Mouse (Mus musculus) erythroblast, adult 5-6 weeks (primary cell): ENCODE results near the gene Radil. TPM values are rescaled to one million over a fixed set of nuclear protein-coding genes. Genes with fewer than 3 reads are reported as not detected.

Source experiments
- ATAC-seq: replicated peaks from 2 replicates; pipeline ENCODE4 v1.8.0; 2016; ENCODE audit warnings: moderate number of reproducible peaks, mild to moderate bottlenecking, moderate TSS enrichment, inconsistent platforms; ENCODE audit not compliant: poor library complexity, low FRiP score, severe bottlenecking
- total RNA-seq, 2 experiments: library from RNA; stranded (forward) in 1 of 2; stranded (reverse) in 1 of 2; fragments of 150-400 nt in 1 of 2; fragments of 200-764, 138-1000 nt in 1 of 2; gene quantifications; 2 replicates each; pipeline versions ENCODE4 v1.2.3 to v1.2.4; 2015 to 2017; ENCODE audit warnings: low replicate concordance in 2 of 2

The Radil gene
- total RNA-seq, 2 experiments from 2014 or later: not detected

DNA sequence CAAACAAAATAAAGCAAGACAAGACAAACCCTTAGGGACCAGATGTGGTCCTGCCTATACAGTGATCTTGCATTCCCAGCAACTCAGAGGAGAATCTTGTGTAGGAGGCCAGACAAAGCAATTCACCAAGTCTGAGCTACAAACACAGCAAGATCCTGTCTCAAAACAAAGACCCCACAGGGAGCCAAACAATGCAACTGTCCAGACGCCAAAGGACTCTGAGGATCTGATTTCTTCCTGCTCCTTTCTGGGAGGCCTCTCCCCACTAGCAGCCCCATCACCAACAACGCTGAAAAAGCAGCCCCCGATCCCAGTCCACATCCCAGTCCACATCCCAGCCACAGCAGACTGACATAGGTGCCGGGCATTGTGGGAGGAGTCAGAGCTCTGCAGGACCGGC lies 4.6 kb downstream of the Radil start:
- no peak for ATAC-seq

DNA sequence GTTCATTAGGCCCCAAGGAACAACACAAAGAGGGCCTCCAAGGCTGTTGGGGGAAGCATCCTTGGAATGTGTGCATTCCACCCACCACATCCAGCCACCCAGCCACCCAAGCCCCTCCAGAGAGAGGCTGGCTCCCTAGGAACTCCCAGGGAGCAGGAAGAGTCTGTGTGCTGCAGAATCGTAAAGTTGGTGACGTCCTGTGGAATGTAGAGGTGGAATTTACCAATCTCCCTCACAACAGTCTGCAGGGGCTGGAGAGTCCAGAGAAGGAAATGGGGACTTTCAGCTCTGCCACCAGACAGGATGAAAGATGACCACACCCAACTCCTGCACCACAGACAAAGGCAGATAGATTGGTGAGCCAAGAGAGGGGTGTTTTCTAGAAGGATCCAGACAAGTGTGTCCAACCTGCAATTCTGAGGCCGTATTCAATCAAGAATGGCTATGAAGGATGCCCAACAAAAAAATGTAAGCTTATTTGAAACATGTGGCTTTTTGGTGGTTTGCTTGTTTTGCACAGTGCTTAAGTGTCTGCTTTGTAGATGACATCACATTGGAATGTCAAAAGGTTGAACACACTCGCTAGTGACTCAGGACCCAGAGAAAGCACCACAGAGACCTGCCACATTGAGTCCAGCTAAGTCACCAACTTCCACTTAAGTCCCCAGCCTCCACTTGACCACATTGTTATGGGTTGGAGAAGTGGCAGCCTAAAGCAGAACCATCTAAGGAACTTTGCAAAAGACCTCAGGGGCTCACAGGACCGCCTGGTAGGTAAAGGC lies 5.7 kb downstream of the Radil start:
- no peak for ATAC-seq

DNA sequence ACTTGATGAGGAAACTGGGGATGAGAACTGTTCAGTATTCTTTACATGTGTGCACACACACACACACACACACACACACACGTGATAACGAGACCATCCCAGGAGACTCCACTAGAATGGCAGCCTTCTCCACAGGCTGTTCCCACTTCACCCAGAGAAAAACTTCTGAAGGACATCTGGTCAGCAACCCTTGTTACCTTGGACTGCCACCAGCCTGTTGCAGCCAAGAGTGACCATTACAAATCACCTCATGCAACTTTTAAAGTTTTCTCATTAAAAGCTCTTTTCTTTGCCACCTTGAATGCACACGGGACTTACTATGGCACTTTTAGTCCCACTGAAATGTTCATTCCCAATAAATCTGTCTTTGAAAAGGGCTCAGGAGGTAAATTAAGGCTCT lies 13.6 kb downstream of the Radil start:
- ATAC-seq: no peak

DNA sequence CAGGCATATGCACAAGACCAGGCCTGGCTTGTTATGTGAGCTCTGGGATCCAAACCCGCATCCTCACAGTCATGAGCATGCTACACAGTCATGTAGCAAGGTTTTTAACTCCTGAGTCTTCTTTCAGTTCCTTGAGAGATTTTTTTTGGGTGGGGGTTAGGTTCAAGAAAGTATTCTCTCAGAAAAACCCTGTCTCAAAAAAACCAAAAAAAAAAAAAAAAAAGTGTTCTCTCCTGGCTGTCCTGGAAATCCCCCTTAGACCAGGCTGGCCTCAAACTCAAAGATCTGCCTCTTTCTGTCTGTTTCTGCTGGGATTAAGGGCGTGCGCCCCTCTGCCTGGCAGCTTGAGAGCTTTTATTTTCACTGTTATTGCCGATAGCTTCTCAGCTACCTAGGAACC lies 15.5 kb downstream of the Radil start:
- no peak for ATAC-seq

DNA sequence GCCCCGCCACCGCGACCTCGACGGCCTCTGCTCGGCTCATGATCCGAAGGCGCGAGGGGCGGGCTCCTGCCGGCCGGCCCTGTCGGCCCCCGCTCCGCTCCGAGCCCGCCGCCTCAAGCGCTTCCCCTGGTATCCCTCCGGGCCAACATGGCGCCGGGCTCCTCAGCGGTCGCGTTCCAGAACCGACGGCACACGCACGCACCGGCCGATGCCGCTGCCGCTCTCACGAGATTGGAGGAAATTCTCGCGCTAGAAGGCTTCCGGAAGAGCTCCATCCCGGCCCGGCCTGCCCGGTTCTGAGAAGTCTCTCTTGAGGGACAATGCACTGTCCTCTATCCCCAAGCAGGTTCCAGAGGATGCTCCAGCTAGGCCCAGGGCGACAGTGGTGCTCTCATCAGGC lies 21.0 kb downstream of the Radil start, which contains the start of gene Papolb:
TSS of gene Papolb (minus strand) at position 162 of the 400 bp plus-strand sequence.
- ATAC-seq: no peak

DNA sequence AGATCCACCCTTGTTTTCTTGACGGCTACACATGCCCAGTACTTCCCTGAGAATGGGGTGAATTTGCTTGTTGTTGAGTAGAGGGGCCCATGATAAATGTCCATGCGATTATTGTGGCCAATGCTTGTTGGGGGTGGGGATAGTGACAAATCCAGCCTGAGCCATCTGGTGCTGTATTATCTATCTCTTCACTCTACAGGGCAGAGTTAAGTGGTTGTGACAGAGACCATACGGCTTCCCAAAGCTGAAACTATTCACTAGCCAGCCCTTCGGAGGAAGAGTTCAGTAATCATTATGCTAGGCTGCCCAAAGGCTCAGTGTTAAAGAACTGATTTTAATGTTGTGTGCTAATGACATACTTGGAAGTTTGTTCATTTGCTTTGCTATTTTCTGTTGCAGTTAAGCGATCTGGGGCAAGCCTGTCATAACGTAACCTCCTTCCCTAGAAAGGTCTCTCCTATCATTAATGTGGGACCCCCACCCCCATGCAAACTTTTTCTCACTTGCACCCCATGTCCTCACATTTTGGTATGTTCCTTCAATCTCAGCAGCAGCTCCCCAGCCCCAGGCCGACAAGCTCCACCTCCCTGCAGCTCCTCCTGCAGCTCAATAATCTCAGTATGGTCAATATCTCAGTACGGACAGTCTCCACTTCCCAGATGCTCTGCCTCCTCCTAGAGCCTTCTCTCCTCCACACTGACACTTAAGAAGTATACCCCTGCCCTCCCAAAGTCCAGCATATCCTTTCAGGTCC lies 26.0 kb downstream of the Radil start:
- no peak for ATAC-seq

DNA sequence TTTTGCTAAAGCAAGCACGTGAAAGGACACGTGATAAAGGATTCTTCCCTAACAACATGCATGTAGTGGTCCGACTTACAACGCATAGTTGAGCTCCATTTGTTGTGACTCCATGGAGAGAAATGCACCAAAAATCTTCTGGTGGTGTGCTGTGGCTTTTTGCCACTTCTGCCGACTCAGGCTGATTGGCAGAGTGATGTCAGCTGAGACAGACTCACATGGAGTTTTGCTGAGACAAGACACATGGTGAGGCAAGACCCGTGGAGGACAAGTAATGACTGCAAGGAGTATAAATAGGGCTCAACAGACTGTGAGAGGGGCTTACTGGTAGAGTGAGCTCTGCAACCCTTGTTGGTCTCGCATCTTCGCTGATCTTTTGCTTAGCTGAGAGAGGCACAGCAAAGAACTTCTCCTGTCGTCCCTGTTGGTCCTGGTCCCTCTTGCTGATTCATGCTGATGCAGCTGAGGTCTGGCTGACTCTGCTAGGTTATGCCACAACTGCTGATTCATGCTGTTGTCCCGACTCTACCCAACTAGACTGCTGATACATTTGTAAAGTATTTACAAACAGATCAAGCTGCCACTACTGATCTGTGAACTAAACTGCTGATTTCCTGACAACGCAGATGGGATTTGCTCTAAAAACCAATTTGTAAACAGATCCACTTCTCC lies 29.6 kb downstream of the Radil start:
- peak; percentile 86 for ATAC-seq

DNA sequence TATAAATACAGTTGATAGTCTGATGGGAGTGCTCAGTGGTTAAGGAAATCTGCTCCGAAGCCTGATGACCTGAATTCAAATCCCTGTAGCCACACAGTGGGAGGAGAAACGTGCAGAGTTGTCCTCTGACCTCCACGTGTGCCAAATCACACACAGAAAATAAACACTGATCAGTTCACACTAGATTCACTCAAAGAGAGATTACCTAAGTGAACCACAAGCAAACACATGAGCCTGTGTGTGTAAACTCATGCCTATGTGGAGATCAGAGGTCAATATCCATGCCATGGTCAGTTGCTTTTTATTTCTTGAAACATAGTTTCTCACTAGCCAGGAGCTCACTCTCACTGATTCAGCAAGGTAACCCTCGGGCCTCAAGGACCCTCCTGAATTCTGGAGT lies 30.5 kb downstream of the Radil start:
- no peak for ATAC-seq

DNA sequence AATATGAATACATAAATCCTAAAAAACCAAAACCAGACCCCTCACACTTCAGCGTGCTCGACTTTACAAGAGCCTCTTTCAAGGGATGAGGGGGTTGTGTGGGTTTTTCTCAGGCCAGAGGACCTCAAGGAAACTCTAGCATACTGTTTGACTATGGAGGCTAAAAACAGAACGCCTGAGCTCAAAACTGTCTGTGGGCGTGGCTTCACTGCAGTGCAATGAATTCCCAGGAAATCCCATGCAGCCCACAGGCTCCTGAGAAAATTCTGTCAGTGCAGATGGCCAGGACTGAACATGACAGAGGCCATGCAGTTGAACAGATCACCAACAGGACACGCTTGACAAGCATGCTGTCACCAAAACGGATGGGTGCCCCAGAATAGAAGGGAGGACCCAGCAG lies 31.9 kb downstream of the Radil start:
- ATAC-seq: no peak

DNA sequence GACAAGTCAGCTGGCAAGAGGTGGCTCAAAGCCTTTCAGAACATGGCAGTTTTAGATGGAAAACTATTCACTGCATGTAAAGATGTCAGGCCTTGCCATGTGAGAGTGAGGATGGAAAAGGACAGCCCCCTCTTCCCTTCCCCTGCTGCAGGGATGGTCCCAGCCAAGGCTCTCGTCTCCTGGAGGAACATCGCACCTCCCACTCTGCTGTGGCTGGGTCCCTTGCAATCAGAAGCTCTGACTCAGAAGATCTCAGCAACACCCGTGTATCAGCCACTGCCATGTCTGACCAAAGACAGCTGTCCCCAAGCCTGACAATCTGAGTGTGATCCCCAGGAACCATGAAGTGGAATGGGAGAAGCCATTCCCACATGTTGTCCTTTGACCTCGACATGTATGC lies 38.8 kb downstream of the Radil start:
- ATAC-seq: no peak

DNA sequence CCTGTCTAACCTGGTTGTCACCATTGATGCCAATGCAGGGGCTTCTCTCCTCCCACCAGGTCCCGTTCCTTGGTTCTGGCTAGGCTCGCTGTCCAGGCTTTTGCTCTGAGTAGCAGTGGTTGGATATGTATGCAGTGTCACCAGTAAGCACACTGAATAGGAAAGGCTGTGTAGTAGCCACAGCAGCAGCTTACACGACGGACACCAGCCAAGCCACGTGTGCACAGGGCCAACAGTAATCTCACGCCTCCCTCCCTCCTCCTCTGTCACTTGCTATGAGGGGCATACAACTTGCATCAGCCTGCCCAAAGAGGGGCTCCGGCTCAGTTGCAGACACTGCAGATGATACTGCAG lies 40.9 kb downstream of the Radil start:
- ATAC-seq: no peak

DNA sequence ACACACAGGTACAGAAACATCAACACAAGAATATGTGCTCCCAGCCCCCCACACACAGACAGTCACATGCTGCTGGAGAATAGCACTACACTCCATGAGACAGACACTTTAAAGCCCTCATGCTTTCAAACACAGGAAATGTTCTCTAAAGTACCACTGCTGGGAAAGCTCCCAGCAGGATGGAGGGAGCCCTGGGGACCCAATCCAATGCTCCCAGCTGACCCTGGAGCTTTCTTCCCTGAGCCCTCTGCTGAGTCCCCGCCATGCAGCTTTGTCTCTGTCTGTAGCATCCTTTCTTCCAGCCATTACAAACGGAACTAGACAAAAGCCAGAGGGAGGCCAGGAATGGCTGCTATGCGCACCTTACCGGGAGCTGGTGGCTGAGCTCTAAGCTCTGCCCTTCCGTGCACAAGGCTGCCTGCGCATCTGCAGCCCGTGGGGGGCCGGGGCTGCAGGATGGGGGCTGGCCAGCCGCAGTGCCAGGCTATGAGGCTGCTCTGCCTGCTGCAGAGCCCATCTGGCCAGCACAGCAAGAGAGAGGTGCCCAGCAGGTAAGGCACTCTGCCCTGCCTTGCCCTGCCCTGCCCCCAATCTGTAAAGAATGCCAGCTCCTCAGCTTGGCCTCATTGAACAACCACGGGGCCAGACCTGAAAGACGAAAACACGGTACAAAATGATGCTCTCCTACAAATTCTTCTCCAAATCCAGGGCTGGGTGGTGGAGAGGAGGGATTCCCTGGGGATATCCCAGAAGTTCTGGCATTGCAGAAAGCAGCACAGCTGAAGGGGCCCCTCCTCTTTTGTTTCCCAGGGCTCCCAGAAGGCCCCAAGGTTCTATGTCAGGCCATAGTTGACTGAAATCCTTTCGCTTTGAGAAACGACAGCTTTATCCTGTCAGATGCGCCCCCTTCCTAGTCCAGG lies 41.5 kb downstream of the Radil start:
- no peak for ATAC-seq

DNA sequence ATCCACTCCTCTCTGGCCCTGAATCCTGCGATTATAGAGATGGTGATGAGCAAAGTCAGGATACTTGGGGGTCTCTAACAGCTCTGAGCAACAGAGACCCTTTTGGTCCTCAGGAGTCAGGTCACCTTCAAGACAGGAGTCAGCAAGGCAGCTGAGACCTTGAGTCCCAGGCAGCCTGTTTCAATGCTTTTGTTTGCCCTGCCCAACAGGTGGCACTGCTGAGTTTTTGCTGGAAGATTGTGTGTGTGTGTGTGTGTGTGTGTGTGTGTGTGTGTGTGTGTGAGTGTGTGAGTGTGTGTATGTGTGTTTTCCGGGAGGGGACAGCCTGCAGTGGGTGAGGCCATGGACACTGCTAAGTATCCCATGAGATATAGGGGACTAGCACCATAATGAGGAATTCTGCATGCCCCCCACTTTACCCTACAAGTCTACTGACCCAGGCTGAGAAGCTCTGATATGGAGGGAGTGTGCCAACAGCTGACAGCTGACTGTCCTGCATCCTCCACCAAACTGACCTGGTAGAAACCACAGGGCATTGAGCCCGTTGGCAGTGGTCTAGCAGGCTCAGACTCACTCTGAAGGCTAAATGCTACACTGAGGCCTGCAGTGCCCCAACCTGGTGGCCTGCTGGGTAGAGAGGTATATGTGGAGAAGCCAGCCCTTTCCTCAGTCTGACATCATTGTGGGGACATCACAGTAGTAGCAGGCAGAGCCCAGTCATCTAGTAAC lies 45.0 kb downstream of the Radil start:
- ATAC-seq: no peak

DNA sequence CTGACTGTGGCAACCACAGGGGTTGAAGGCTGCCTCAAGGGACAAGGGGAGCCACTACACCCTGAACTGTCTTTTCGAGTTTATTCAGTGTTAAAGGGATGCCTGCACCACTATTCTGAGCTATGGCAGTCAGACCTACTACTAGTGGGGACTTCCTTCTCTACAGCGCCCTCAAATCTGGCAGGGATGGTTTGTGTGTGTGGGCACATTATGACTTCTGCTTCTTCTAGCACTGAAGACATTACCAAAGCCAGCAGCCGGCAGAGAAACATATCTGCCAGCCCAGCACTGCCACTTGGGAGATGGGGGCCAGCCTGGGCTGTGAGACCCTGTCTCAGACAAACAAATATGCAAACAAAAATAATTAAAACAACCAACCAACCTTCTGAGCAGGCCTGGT lies 46.7 kb downstream of the Radil start:
- ATAC-seq: no peak

DNA sequence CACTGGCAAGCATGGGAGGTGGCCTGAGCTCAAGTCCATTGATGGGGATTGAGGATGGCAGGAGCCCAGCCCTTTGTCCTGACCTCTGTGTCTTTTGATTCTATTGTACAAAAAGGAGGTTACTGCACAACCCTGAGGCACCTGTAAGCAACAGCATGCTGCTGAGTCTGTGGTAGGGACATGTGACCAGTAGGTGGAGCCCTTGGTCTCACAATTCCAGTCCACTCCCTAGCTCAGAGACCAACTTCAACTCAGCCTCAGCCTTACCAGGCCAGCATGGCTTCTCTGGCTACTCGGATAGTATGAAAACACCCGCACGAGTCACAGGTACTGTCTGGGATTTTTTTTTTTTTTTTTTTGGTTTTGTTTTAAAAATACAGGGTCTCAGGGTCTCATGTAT lies 48.5 kb downstream of the Radil start:
- peak; percentile 67 for ATAC-seq

DNA sequence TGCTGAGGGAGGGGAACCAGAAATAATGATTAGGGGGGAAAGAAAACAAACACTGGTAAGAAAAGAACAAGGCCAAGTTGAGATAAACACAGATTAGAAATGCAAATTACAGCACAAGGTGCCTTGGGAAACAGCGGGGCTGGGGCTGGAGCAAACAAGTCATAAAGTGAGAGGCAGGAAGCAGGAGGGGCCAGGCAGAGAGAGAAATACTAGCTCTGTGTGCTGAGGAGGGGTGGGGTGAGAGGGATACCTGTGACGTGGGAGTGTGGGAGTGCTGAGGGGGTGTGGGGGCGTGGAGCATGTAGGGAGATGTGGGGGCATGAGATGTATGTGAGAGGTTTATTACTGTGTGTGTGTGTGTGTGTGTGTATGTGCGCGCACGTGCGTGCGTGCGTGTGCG lies 50.0 kb downstream of the Radil start:
- no peak for ATAC-seq

DNA sequence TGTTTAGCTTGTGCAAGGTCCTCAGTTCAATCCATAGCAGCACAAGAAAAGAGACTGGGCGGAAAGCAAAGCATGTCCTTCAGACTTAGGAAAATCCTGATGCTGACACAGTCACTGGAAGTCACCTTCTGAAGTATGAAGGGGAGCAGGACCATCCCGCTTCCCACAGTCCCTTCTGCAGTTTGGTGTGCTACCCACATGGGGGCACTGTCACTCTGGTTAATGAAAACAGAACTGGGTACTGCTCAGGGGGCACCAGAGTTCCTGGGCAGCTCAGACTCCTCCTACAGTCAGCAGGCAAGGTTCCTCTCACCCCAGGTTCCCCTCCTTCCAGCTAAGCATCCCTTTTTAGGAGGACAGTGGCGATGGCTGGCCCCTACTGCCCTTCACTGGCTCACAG lies 51.9 kb downstream of the Radil start:
- no peak for ATAC-seq

DNA sequence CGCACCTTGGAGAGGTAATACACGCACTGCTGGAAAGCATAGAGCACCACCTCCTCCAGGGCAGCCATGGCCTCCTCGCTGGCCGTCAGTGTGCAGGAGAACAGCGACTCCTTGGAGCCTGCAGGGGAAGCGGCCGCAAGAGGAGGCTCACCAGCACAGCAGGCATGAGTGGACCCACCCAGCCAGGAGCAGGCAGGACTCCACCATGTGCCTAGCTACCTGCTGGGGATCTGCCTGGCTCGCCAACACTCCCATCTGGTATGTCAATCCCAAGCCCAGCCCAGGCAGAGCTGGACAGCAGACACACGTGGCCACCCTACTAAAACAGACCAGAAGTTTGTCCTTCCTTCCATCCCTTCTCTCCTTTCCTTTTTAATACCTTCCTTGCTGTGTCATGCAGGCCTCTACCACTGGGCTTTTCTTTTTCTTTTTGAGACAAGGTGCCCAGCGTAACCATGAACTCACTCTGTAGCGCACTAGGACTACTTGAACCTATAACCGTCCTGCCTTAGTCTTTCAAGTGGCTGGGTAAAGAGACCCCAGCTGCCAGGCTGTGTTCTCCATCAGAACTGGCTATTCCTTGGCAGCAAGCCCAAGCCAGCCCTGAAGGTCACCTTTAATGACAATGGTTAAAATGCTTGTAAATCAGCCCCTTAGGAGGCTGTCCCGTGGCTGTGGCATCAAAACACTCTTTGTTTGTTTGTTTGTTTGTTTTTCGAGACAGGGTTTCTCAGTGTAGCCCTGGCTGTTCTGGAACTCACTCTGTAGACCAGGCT lies 55.4 kb downstream of the Radil start:
- ATAC-seq: no peak

DNA sequence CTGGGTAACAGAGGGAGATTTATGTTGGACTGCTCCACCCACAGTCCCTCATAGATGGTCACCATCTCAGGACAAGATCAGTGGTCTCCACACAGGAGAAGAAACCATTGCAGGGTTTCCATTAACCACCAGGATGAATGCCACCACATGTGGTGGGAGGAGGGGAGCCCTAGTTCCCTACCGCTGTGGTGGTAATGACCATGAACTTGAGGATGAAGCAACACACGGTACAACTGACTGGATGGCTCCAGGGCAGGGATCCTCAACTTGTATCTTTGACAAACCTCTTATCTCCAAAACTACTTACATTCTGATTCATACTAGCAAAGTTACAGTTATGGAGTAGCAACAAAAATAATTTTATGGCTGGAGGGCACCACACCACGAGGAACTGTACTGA lies 57.6 kb downstream of the Radil start:
- no peak for ATAC-seq
